Mouse (Mus musculus): ENCODE data around the gene Elavl3. TPM values are rescaled to one million over a fixed set of nuclear protein-coding genes. Genes with fewer than 3 reads are reported as not detected.
A peak's percentile ranks its signal among the peaks of the same experiment; 100 is the strongest.

The Elavl3 gene
- polyA plus RNA-seq, 1 experiment: 0.64 TPM

DNA sequence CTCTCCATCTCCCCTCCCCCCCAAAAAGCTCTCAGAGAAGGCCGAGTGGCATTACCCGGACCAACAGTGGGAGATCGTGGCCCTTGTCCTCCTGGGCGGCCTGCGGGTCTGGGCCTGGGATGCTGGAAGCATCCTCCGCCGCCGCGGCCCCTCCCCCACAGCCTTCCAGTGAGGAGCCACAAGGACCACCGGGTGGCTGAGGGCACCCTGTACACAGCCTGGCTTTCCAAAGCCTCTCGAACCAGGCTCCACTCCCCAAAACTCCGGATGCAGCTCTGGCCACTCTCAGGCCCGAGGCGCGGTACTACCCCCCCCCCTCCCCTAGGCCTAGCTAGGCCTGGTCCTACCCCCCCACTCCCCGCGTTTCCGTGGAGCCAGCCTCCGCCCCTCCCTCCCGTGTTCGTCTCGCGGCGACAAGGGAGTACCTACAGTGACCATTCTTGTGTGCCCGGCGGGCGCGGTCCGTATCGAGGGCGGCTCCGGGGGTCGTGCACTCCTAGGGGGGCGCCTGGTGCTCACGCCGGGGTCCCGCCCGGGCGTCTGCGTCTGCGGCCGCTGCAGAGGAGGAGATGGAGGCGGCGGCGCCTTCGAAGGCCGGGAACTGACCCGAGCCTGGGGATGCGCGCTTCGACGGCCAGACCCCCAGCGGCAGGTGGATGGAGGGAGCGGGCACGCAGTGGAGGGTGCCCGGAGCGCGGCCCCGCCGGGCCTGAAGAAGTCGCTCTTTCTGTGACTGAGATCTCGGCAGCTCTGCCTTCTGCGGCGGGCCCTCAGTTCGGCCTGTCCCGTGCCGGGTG is 464 bp downstream of the Elavl3 start:
- Histone ChIP-seq H3K4me3 (ENCODE audit: insufficient read depth, low read depth, low read length) (0 out of 2 replicates have a peak overlapping the region, but pooled peaks have one; percentile 7), H3K27me3 (replicated peaks; ENCODE audit: control insufficient read depth, insufficient read depth, low read length) (peaks cover 4% of the 10 kb centered on the region), H3K36me3 (ENCODE audit: control insufficient read depth, insufficient read depth, low read length) (no peaks in the 10 kb centered on the region), H3K27ac (ENCODE audit: insufficient read depth, low read depth, low read length) (no peak overlapping the region), H3K4me1 (ENCODE audit: control insufficient read depth, insufficient read depth, low read length) (no peaks in the 10 kb centered on the region; the same call in 1 of the 2 replicates)
- WGBS: 2% methylated on average over 66 of the region's 67 CpGs
- no peak for DNase-seq
- TF ChIP-seq CTCF (conservative IDR thresholded peaks at IDR 0.05; ENCODE audit: insufficient read depth, insufficient read length, low read depth, low read length) (no peak), POLR2A (IDR thresholded peaks at IDR 0.05; ENCODE audit: low read depth, low read length) (no peak)

DNA sequence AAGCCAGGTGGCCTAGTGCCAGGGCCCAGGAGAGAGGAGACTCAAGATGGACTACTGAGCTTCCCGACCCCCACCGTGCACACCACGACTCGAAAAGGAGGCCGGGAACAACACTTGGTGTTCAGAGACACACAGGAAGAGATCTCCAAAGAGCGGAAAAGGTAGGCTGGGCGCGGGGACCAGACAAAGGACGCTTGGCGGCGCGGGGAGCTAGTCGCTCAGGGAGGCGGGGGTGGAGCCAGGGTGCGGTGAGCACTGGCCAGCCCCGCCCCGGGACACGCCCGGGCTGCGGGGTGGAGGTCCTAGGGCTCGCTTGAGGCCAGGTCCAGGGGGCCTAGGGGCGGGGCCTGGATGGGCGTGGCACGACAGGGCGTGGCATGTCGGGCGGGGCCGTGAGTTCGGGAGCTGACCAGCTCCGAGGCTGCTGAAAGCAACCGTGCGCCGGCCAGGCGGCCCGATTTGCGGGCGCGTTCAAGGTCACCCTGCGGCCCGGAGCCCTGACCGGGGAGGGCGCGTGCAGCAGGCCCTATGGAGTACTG is 1.4 kb downstream of the Elavl3 start:
- TF ChIP-seq CTCF (conservative IDR thresholded peaks at IDR 0.05; ENCODE audit: insufficient read depth, insufficient read length, low read depth, low read length): no peak
- TF ChIP-seq POLR2A (IDR thresholded peaks at IDR 0.05; ENCODE audit: low read depth, low read length): no peak
- Histone ChIP-seq H3K4me3 (ENCODE audit: insufficient read depth, low read depth, low read length) (0 out of 2 replicates have a peak overlapping the region, but pooled peaks have one; percentile 7), H3K4me1 (ENCODE audit: control insufficient read depth, insufficient read depth, low read length) (no peaks in the 10 kb centered on the region), H3K27me3 (replicated peaks; ENCODE audit: control insufficient read depth, insufficient read depth, low read length) (peaks cover 4% of the 10 kb centered on the region), H3K36me3 (ENCODE audit: control insufficient read depth, insufficient read depth, low read length) (no peaks in the 10 kb centered on the region), H3K27ac (ENCODE audit: insufficient read depth, low read depth, low read length) (no peak overlapping the region)
- peak; percentile 63 for DNase-seq
- 3% methylated on average over 42 of the region's 43 CpGs for WGBS

DNA sequence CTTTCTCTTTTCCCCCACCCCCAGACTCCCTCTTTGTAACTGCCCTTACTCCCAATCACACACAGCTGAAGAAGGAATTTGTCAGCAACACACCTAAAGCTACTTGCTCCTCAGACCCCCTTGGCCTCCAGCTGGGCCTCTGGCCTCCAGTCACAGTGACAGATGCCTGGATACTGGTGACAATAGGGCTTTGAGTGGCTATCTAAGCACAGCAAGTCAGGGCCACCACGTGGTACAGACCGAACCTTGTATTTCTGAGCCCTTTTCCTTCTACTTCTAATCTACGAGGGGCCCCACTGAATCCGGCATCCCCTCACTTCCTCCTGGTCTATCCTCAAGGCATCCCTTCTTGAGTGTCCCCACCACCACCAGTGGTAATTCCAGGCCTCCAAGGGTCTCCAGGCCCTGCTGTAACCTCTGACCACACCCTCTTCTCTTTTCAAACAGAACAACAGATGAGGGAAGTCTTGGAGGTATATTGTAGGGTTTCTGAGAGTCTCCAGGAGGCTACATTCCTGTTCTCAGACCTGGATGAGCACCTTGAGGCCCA is 2.0 kb downstream of the Elavl3 start:
- Histone ChIP-seq H3K36me3 (ENCODE audit: control insufficient read depth, insufficient read depth, low read length) (no peaks in the 10 kb centered on the region), H3K27ac (ENCODE audit: insufficient read depth, low read depth, low read length) (no peak overlapping the region), H3K4me3 (ENCODE audit: insufficient read depth, low read depth, low read length) (no peak overlapping the region), H3K27me3 (replicated peaks; ENCODE audit: control insufficient read depth, insufficient read depth, low read length) (peaks cover 4% of the 10 kb centered on the region), H3K4me1 (ENCODE audit: control insufficient read depth, insufficient read depth, low read length) (no peaks in the 10 kb centered on the region)
- DNase-seq: no peak
- WGBS: 74% methylated on average over 4 of the region's 4 CpGs
- no peak for TF ChIP-seq POLR2A (IDR thresholded peaks at IDR 0.05; ENCODE audit: low read depth, low read length)
- no peak for TF ChIP-seq CTCF (conservative IDR thresholded peaks at IDR 0.05; ENCODE audit: insufficient read depth, insufficient read length, low read depth, low read length)

DNA sequence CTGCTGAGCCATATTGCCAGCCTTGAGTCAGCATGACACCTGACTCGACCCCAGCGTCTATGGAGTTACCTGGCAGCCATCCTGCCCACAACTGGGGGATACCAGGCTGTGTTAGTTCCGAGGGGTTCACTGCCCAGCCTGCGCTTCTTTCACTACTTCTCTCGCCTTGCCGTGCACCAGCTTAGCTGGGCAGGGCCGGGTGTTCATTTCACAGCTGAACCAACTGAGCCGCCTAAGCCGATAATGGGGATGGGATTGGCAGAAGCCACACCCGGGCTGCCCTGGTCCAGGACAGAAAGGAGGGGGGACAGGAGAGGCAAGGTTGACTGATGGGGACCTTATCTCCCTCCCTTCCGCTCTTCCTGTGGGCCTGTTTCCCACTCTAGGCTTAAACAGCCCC is 2.5 kb downstream of the Elavl3 start:
- Histone ChIP-seq H3K4me3 (ENCODE audit: insufficient read depth, low read depth, low read length) (no peak overlapping the region), H3K4me1 (ENCODE audit: control insufficient read depth, insufficient read depth, low read length) (no peaks in the 10 kb centered on the region), H3K36me3 (ENCODE audit: control insufficient read depth, insufficient read depth, low read length) (no peaks in the 10 kb centered on the region), H3K27ac (ENCODE audit: insufficient read depth, low read depth, low read length) (no peak overlapping the region), H3K27me3 (replicated peaks; ENCODE audit: control insufficient read depth, insufficient read depth, low read length) (peaks cover 4% of the 10 kb centered on the region)
- 83% methylated on average over 11 of the region's 11 CpGs for WGBS
- no peak for DNase-seq
- TF ChIP-seq POLR2A (IDR thresholded peaks at IDR 0.05; ENCODE audit: low read depth, low read length): no peak
- no peak for TF ChIP-seq CTCF (conservative IDR thresholded peaks at IDR 0.05; ENCODE audit: insufficient read depth, insufficient read length, low read depth, low read length)

DNA sequence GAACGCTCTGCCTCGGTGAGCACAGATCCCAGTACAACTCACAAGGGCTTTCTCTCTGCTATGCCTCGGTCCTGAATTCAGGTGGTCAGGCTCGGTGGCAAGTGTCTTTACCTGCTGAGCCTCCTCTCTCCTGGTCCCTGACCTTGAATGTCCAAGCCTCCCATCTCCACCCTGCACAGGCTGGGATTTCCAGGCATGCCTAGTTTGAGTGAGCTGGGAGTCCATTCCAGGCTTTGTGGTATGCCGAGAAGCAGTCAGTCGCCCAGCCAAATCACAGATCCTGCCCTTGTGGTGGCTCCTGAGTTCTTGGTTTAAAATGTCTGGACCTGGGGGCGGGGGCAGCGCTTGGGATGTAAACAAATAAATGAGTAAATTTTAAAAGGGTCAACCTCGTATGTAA is 4.5 kb downstream of the Elavl3 start:
- no peak overlapping the region for H3K4me3 ChIP-seq (ENCODE audit: insufficient read depth, low read depth, low read length)
- TF ChIP-seq CTCF (conservative IDR thresholded peaks at IDR 0.05; ENCODE audit: insufficient read depth, insufficient read length, low read depth, low read length) (no peak), POLR2A (IDR thresholded peaks at IDR 0.05; ENCODE audit: low read depth, low read length) (no peak)
- no peaks in the 10 kb centered on the region for H3K36me3 ChIP-seq (ENCODE audit: control insufficient read depth, insufficient read depth, low read length)
- peaks cover 4% of the 10 kb centered on the region for H3K27me3 ChIP-seq (replicated peaks; ENCODE audit: control insufficient read depth, insufficient read depth, low read length)
- no peaks in the 10 kb centered on the region for H3K4me1 ChIP-seq (ENCODE audit: control insufficient read depth, insufficient read depth, low read length)
- 48% methylated on average over 9 of the region's 9 CpGs for WGBS
- H3K27ac ChIP-seq (ENCODE audit: insufficient read depth, low read depth, low read length): no peak overlapping the region
- DNase-seq: no peak

DNA sequence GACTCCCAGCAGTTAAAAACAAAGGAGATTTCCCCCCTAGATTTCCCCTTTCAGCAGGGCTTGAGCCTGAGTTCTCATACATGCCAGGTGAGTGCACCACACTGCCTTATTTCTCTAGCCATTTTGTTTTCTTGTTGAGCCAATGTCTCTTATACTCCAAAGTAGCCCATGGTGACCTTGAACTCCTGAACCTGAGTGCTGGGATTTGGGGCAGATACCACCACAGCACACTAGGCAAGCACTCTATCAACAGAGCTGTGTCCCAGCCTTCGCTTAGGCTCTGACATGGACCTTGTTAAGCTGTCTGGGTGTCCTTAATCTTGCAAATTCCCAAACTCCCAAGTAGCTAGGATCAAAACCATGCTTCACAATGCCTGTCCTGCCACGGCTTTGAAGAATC is 10.0 kb downstream of the Elavl3 start:
- Histone ChIP-seq H3K27ac (ENCODE audit: insufficient read depth, low read depth, low read length) (no peak overlapping the region), H3K27me3 (replicated peaks; ENCODE audit: control insufficient read depth, insufficient read depth, low read length) (no peaks in the 10 kb centered on the region), H3K4me3 (ENCODE audit: insufficient read depth, low read depth, low read length) (no peak overlapping the region), H3K4me1 (ENCODE audit: control insufficient read depth, insufficient read depth, low read length) (no peaks in the 10 kb centered on the region), H3K36me3 (ENCODE audit: control insufficient read depth, insufficient read depth, low read length) (no peaks in the 10 kb centered on the region)
- TF ChIP-seq CTCF (conservative IDR thresholded peaks at IDR 0.05; ENCODE audit: insufficient read depth, insufficient read length, low read depth, low read length) (no peak), POLR2A (IDR thresholded peaks at IDR 0.05; ENCODE audit: low read depth, low read length) (no peak)
- no peak for DNase-seq
- 48% methylated on average over 2 of the region's 2 CpGs for WGBS

DNA sequence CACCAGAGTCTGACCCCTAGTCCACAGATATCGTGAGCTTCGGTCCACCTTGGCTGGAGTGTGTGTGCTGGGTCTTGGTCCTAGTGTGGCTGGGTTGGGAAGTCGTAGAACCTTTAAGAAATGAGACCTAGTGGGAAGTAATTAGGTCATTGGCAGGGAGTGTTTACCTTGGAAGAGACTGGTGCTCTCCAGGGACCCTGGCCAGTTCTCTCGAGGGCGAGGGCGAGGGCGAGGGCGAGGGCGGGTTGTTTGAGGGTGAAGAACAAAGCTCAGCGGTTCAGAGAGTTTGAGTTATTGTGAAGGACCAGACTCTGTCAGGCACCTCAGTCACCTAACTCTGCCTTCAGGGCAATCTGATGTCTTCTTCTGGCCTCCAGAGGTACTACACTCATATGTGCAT is 14.0 kb downstream of the Elavl3 start:
- peak; percentile 41 for DNase-seq
- Histone ChIP-seq H3K27ac (ENCODE audit: insufficient read depth, low read depth, low read length) (no peak overlapping the region), H3K4me3 (ENCODE audit: insufficient read depth, low read depth, low read length) (no peak overlapping the region), H3K36me3 (ENCODE audit: control insufficient read depth, insufficient read depth, low read length) (no peaks in the 10 kb centered on the region), H3K4me1 (ENCODE audit: control insufficient read depth, insufficient read depth, low read length) (no peaks in the 10 kb centered on the region), H3K27me3 (replicated peaks; ENCODE audit: control insufficient read depth, insufficient read depth, low read length) (no peaks in the 10 kb centered on the region)
- TF ChIP-seq CTCF (conservative IDR thresholded peaks at IDR 0.05; ENCODE audit: insufficient read depth, insufficient read length, low read depth, low read length) (no peak), POLR2A (IDR thresholded peaks at IDR 0.05; ENCODE audit: low read depth, low read length) (no peak)
- WGBS: 57% methylated on average over 10 of the region's 10 CpGs

All from kidney, adult 2 months (tissue).